Mouse (Mus musculus) cortical plate, adult 2 months (tissue): ENCODE results near the gene Tet2.

Experiments used
- CTCF ChIP-seq: fragments of 200-500 bp; IDR thresholded peaks from 2 replicates; pipeline ENCODE4 v1.5.1; 2011; ENCODE audit warnings: mild to moderate bottlenecking, control low read depth, low read length; ENCODE audit not compliant: insufficient read depth; ENCODE audit errors: extremely low read depth
- POLR2A ChIP-seq: fragments of 200-500 bp; IDR thresholded peaks from 2 replicates; pipeline ENCODE4 v1.6.1; 2011; ENCODE audit warnings: mild to moderate bottlenecking, low read length, control low read depth; ENCODE audit not compliant: insufficient read depth; ENCODE audit errors: extremely low read depth

DNA sequence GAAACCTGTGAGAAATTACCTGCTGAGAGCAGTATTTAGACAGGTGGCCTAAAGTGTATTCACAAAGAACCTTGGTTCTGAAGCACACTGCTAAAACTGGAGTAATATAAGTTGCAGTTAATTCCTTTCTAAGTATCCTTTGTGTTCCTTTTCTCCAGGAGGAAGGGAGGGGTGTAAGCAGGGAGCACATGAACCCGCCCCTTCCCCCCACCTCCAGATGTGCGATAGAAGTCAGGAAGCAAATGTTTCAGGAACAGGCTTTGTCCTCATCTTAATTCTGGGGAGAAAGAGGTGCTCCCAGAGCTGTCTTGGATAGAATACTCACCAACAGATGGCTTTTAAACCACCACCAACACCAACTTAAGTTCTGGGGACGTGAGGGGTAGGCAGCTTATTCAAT, 82.9 kb downstream of the Tet2 start:
- TF ChIP-seq POLR2A: no peak
- TF ChIP-seq CTCF: no peak
